Mouse (Mus musculus): ENCODE data around the gene Dcun1d4.

DNA sequence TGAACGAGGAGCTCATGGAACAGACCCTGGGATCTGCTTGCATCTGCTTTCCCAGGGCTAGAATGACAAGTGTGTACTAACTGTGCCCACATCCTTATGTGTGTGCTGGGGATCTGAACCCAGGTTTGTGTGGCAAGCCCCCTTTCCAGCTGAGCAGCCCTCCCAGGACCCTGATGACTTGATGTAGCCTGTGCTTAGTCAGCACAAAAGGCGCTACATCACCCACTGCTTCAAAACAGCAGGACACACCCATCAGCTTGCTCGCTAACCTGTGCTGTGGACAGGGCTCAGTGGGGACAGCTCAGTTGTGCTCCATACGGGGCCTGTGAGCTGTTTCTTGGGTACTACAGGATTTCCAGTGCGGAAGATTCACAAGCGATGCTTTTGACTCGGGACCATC lies 46.0 kb upstream of the Dcun1d4 start:
- TF ChIP-seq CTCF (IDR thresholded peaks at IDR 0.05; ENCODE audit: low read depth) (no peak), EP300 (IDR thresholded peaks at IDR 0.05; ENCODE audit: low read depth) (no peak)

Measured in heart, postnatal 0 days (tissue).